Mouse (Mus musculus) forebrain, embryonic 12.5 days (tissue): ENCODE results near the gene Mcu. TPM values are rescaled to one million over a fixed set of nuclear protein-coding genes. Genes with fewer than 3 reads are reported as not detected.

Experiments used
- ATAC-seq: fragments of 200-750 bp; cut with Nextera tagmentation; 2 replicates; pipeline ENCODE4 v1.8.0; 2017; ENCODE audit warnings: moderate TSS enrichment; ENCODE audit not compliant: low FRiP score
- H3K27ac ChIP-seq: fragments of 300-500 bp; sonication (generic); 2 replicates; pipeline ENCODE4 v1.5.1; 2016; ENCODE audit warnings: mild to moderate bottlenecking
- H3K27me3 ChIP-seq: fragments of 300-500 bp; sonication (generic); 2 replicates; pipeline ENCODE4 v1.6.1; 2016; ENCODE audit warnings: mild to moderate bottlenecking
- H3K36me3 ChIP-seq: fragments of 300-500 bp; sonication (generic); replicated peaks from 2 replicates; pipeline ENCODE4 v1.6.1; 2016; ENCODE audit warnings: mild to moderate bottlenecking
- H3K4me1 ChIP-seq: fragments of 300-500 bp; sonication (generic); 2 replicates; pipeline ENCODE4 v1.6.1; 2016
- H3K4me2 ChIP-seq: fragments of 300-500 bp; sonication (generic); 2 replicates; pipeline ENCODE4 v1.6.1; 2016; ENCODE audit warnings: mild to moderate bottlenecking, moderate library complexity
- H3K4me3 ChIP-seq: fragments of 300-500 bp; sonication (generic); replicated peaks from 2 replicates; pipeline ENCODE4 v1.5.1; 2016; ENCODE audit warnings: mild to moderate bottlenecking
- H3K9ac ChIP-seq: fragments of 300-500 bp; sonication (generic); 2 replicates; pipeline ENCODE4 v1.6.1; 2016; ENCODE audit warnings: mild to moderate bottlenecking
- H3K9me3 ChIP-seq: fragments of 300-500 bp; sonication (generic); 2 replicates; pipeline ENCODE4 v1.6.1; 2016
- WGBS: fragments of 180-500 bp; shearing (Covaris S2); methylation state at CpG from one replicate; pipeline ENCODE4 v1.1.7; 2016; 5-methylcytosine and 5-hydroxymethylcytosine counted together
- polyA plus RNA-seq: library from polyadenylated mRNA; unstranded; fragments of >200 nt; fragmentation: Nextera tagmentation; extraction: Ambion mirVana; gene quantifications from 2 replicates; pipeline ENCODE4 v1.2.1, GENCODE M21; 2016

Mcu gene
- polyA plus RNA-seq, 1 experiment from 2014 or later: 16.1 TPM

- Histone ChIP-seq H3K4me3 (no peak overlapping the region), H3K27me3 (no peaks in the 10 kb centered on the region), H3K36me3 (no peaks in the 10 kb centered on the region), H3K9ac (no peak overlapping the region), H3K4me1 (no peaks in the 10 kb centered on the region), H3K9me3 (no peaks in the 10 kb centered on the region), H3K4me2 (no peak overlapping the region), H3K27ac (no peak overlapping the region)
- WGBS: 88% methylated on average over 12 of the region's 12 CpGs
- no peak for ATAC-seq
Observed at GRCm38 (mm10) chr10:59459767-59460166, 156.7 kb downstream of the Mcu start.

- 98% methylated on average over 15 of the region's 15 CpGs for WGBS
- no peaks in the 10 kb centered on the region for H3K27me3 ChIP-seq
- no peak overlapping the region for H3K4me2 ChIP-seq
- no peak overlapping the region for H3K9ac ChIP-seq
- ATAC-seq: no peak
- H3K9me3 ChIP-seq: no peaks in the 10 kb centered on the region
- H3K4me1 ChIP-seq: no peaks in the 10 kb centered on the region
- H3K27ac ChIP-seq: no peak overlapping the region
- no peaks in the 10 kb centered on the region for H3K36me3 ChIP-seq
- H3K4me3 ChIP-seq: no peak overlapping the region
Observed at GRCm38 (mm10) chr10:59454631-59455030, 161.9 kb downstream of the Mcu start.

- no peak overlapping the region for H3K27ac ChIP-seq
- no peak overlapping the region for H3K4me2 ChIP-seq
- no peaks in the 10 kb centered on the region for H3K36me3 ChIP-seq
- no peak overlapping the region for H3K4me3 ChIP-seq
- ATAC-seq: peak; percentile 71; the same call in 1 of the 2 replicates
- H3K9me3 ChIP-seq: no peaks in the 10 kb centered on the region
- 47% methylated on average over 5 of the region's 5 CpGs for WGBS
- H3K9ac ChIP-seq: no peak overlapping the region
- H3K27me3 ChIP-seq: no peaks in the 10 kb centered on the region
- H3K4me1 ChIP-seq: no peaks in the 10 kb centered on the region
Observed at GRCm38 (mm10) chr10:59451839-59452238, 164.7 kb downstream of the Mcu start.

GRCm38 (mm10) chr10:59447546-59447945 is 168.9 kb downstream of the Mcu start:
- H3K4me1 ChIP-seq: 0 out of 2 replicates have a peak, but pooled peaks cover 5% of the 10 kb centered on the region
- WGBS: 87% methylated on average over 9 of the region's 9 CpGs
- no peak overlapping the region for H3K9ac ChIP-seq
- H3K27ac ChIP-seq: no peak overlapping the region
- no peaks in the 10 kb centered on the region for H3K36me3 ChIP-seq
- no peaks in the 10 kb centered on the region for H3K27me3 ChIP-seq
- ATAC-seq: no peak
- no peak overlapping the region for H3K4me2 ChIP-seq
- no peak overlapping the region for H3K4me3 ChIP-seq
- no peaks in the 10 kb centered on the region for H3K9me3 ChIP-seq

GRCm38 (mm10) chr10:59446911-59447437 is 169.5 kb downstream of the Mcu start:
- no peak overlapping the region for H3K27ac ChIP-seq
- no peak overlapping the region for H3K9ac ChIP-seq
- H3K9me3 ChIP-seq: no peaks in the 10 kb centered on the region
- ATAC-seq: no peak
- no peak overlapping the region for H3K4me2 ChIP-seq
- H3K36me3 ChIP-seq: no peaks in the 10 kb centered on the region
- H3K4me3 ChIP-seq: no peak overlapping the region
- H3K27me3 ChIP-seq: no peaks in the 10 kb centered on the region
- 0 out of 2 replicates have a peak, but pooled peaks cover 5% of the 10 kb centered on the region for H3K4me1 ChIP-seq
- 87% methylated on average over 10 of the region's 10 CpGs for WGBS

GRCm38 (mm10) chr10:59444635-59445034 is 171.9 kb downstream of the Mcu start:
- WGBS: 66% methylated on average over 8 of the region's 8 CpGs
- no peak for ATAC-seq
- Histone ChIP-seq H3K36me3 (no peaks in the 10 kb centered on the region), H3K4me3 (no peak overlapping the region), H3K9me3 (no peaks in the 10 kb centered on the region), H3K4me1 (0 out of 2 replicates have a peak, but pooled peaks cover 5% of the 10 kb centered on the region), H3K27ac (no peak overlapping the region), H3K4me2 (no peak overlapping the region), H3K9ac (no peak overlapping the region), H3K27me3 (no peaks in the 10 kb centered on the region)

GRCm38 (mm10) chr10:59444106-59444505 is 172.4 kb downstream of the Mcu start:
- Histone ChIP-seq H3K27ac (no peak overlapping the region), H3K36me3 (no peaks in the 10 kb centered on the region), H3K9me3 (no peaks in the 10 kb centered on the region), H3K27me3 (no peaks in the 10 kb centered on the region), H3K4me1 (0 out of 2 replicates have a peak, but pooled peaks cover 5% of the 10 kb centered on the region), H3K4me2 (no peak overlapping the region), H3K9ac (no peak overlapping the region), H3K4me3 (no peak overlapping the region)
- no peak for ATAC-seq
- WGBS: 78% methylated on average over 3 of the region's 3 CpGs

- Histone ChIP-seq H3K27ac (no peak overlapping the region), H3K9me3 (no peaks in the 10 kb centered on the region), H3K4me3 (no peak overlapping the region), H3K27me3 (no peaks in the 10 kb centered on the region), H3K9ac (no peak overlapping the region), H3K4me2 (no peak overlapping the region), H3K36me3 (no peaks in the 10 kb centered on the region), H3K4me1 (0 out of 2 replicates have a peak, but pooled peaks cover 5% of the 10 kb centered on the region)
- ATAC-seq: no peak
- 68% methylated on average over 7 of the region's 7 CpGs for WGBS
Observed at GRCm38 (mm10) chr10:59443212-59443611, 173.3 kb downstream of the Mcu start.

- Histone ChIP-seq H3K27ac (no peak within 1 kb of the TSS), H3K27me3 (no peaks in the 10 kb centered on the region), H3K4me2 (no peak within 1 kb of the TSS), H3K4me1 (0 out of 2 replicates have a peak, but pooled peaks cover 5% of the 10 kb centered on the region), H3K9me3 (no peaks in the 10 kb centered on the region), H3K36me3 (no peaks in the 10 kb centered on the region), H3K9ac (no peak within 1 kb of the TSS), H3K4me3 (no peak within 1 kb of the TSS)
- 88% methylated on average over 11 of the region's 11 CpGs for WGBS
- no peak for ATAC-seq
Observed at GRCm38 (mm10) chr10:59441735-59442134, 174.8 kb downstream of the Mcu start, which contains the start of gene Oit3. Oit3 (minus strand) TSS chr10:59441778.

GRCm38 (mm10) chr10:59440177-59440576 is 176.3 kb downstream of the Mcu start:
- Histone ChIP-seq H3K27me3 (no peaks in the 10 kb centered on the region), H3K9me3 (no peaks in the 10 kb centered on the region), H3K27ac (no peak overlapping the region), H3K9ac (no peak overlapping the region), H3K4me1 (0 out of 2 replicates have a peak, but pooled peaks cover 5% of the 10 kb centered on the region), H3K4me2 (no peak overlapping the region), H3K4me3 (no peak overlapping the region), H3K36me3 (no peaks in the 10 kb centered on the region)
- no peak for ATAC-seq
- 55% methylated on average over 6 of the region's 6 CpGs for WGBS

- Histone ChIP-seq H3K9me3 (no peaks in the 10 kb centered on the region), H3K4me2 (no peak overlapping the region), H3K4me1 (0 out of 2 replicates have a peak, but pooled peaks cover 4% of the 10 kb centered on the region), H3K4me3 (no peak overlapping the region), H3K27me3 (no peaks in the 10 kb centered on the region), H3K9ac (no peak overlapping the region), H3K27ac (no peak overlapping the region), H3K36me3 (no peaks in the 10 kb centered on the region)
- 72% methylated on average over 5 of the region's 5 CpGs for WGBS
- no peak for ATAC-seq
Observed at GRCm38 (mm10) chr10:59439508-59439931, 177.0 kb downstream of the Mcu start.

- no peak overlapping the region for H3K9ac ChIP-seq
- H3K27ac ChIP-seq: no peak overlapping the region
- H3K9me3 ChIP-seq: no peaks in the 10 kb centered on the region
- ATAC-seq: no peak
- WGBS: 93% methylated on average over 12 of the region's 12 CpGs
- no peaks in the 10 kb centered on the region for H3K36me3 ChIP-seq
- H3K4me3 ChIP-seq: no peak overlapping the region
- H3K27me3 ChIP-seq: no peaks in the 10 kb centered on the region
- no peak overlapping the region for H3K4me2 ChIP-seq
- H3K4me1 ChIP-seq: no peaks in the 10 kb centered on the region
Observed at GRCm38 (mm10) chr10:59438651-59439050, 177.8 kb downstream of the Mcu start.

- Histone ChIP-seq H3K27ac (no peak overlapping the region), H3K4me3 (no peak overlapping the region), H3K9ac (no peak overlapping the region), H3K9me3 (no peaks in the 10 kb centered on the region), H3K27me3 (no peaks in the 10 kb centered on the region), H3K4me2 (no peak overlapping the region), H3K4me1 (no peaks in the 10 kb centered on the region), H3K36me3 (no peaks in the 10 kb centered on the region)
- 97% methylated on average over 18 of the region's 18 CpGs for WGBS
- no peak for ATAC-seq
Observed at GRCm38 (mm10) chr10:59435746-59436145, 180.7 kb downstream of the Mcu start.
